Mouse (Mus musculus) MEL-GATA-1-ER (cell line): ENCODE measurements around the gene Gm28557.
A peak's percentile ranks its signal among the peaks of the same experiment; 100 is the strongest.
"Not testable (repeated sequence)": the region's sequence is repeated elsewhere in the genome, so short reads cannot be mapped to it uniquely, and the experiment has no call there.

Experiments
- DNase-seq: peaks from one replicate; pipeline ENCODE4 v3.0.0-alpha.2; 2012; ENCODE audit warnings: low read depth; ENCODE audit errors: extremely low read depth

The Gm28557 gene

GRCm38 (mm10) chr13:67108194-67108820 lies at the start of gene Gm28557:
Gene Gm28557, minus strand, starts transcription at chr13:67108604.
- DNase-seq = peak; percentile 98

- DNase-seq = peak; percentile 76
Observed at GRCm38 (mm10) chr13:67128038-67128721, 19.8 kb upstream of the Gm28557 start.

GRCm38 (mm10) chr13:67127507-67127906 lies 19.1 kb upstream of the Gm28557 start:
- not testable (repeated sequence) for DNase-seq

- no peak for DNase-seq
Observed at GRCm38 (mm10) chr13:67124460-67124859, 16.1 kb upstream of the Gm28557 start.

- DNase-seq = not testable (repeated sequence)
Observed at GRCm38 (mm10) chr13:67121360-67121759, 13.0 kb upstream of the Gm28557 start, which contains the start of gene Zfp759. Gene Zfp759, plus strand, starts transcription at chr13:67121660.

GRCm38 (mm10) chr13:67116163-67116562 lies 7.8 kb upstream of the Gm28557 start, which contains the start of gene Rslcan18:
Gene Rslcan18, minus strand, starts transcription at chr13:67116263.
- not testable (repeated sequence) for DNase-seq

GRCm38 (mm10) chr13:67113287-67113686 lies 4.9 kb upstream of the Gm28557 start:
- DNase-seq = no peak

GRCm38 (mm10) chr13:67112096-67112495 lies 3.7 kb upstream of the Gm28557 start:
- DNase-seq = no peak

GRCm38 (mm10) chr13:67108821-67109206 lies 410 bp upstream of the Gm28557 start:
- DNase-seq = no peak

GRCm38 (mm10) chr13:67107681-67108080 lies 723 bp downstream of the Gm28557 start:
- no peak for DNase-seq

- DNase-seq = no peak
Observed at GRCm38 (mm10) chr13:67097876-67098275, 10.5 kb downstream of the Gm28557 start, which contains the start of gene Zfp708. Gene Zfp708, minus strand, starts transcription at chr13:67097976.

- no peak for DNase-seq
Observed at GRCm38 (mm10) chr13:67090154-67090553, 18.2 kb downstream of the Gm28557 start.

GRCm38 (mm10) chr13:67081946-67082345 lies 26.5 kb downstream of the Gm28557 start:
- peak; percentile 27 for DNase-seq

- DNase-seq = peak; percentile 73
Observed at GRCm38 (mm10) chr13:67081142-67081713, 27.2 kb downstream of the Gm28557 start.

GRCm38 (mm10) chr13:67077244-67077643 lies 31.2 kb downstream of the Gm28557 start:
- DNase-seq = no peak

- DNase-seq = no peak
Observed at GRCm38 (mm10) chr13:67072786-67073185, 35.6 kb downstream of the Gm28557 start.

- no peak for DNase-seq
Observed at GRCm38 (mm10) chr13:67065386-67065785, 43.0 kb downstream of the Gm28557 start.

- DNase-seq = no peak
Observed at GRCm38 (mm10) chr13:67062427-67062826, 46.0 kb downstream of the Gm28557 start.

GRCm38 (mm10) chr13:67060786-67061358 lies 47.5 kb downstream of the Gm28557 start, which contains the start of gene Zfp712:
Gene Zfp712, minus strand, starts transcription at chr13:67061170.
- DNase-seq = peak; percentile 88

- DNase-seq = no peak
Observed at GRCm38 (mm10) chr13:67060161-67060785, 48.1 kb downstream of the Gm28557 start.
